Mouse (Mus musculus): ENCODE data around the gene Xpo6.

- no peak for TF ChIP-seq POLR2A (IDR thresholded peaks at IDR 0.05; ENCODE audit: borderline replicate concordance, control insufficient read depth, low read depth, low read length)
- no peak for TF ChIP-seq CTCF (IDR thresholded peaks at IDR 0.05; ENCODE audit: control insufficient read depth, insufficient read depth, low read length)
Observed at GRCm38 (mm10) chr7:126094738-126095137, 105.6 kb downstream of the Xpo6 start.
